Mouse (Mus musculus) lung, embryonic 16.5 days (tissue): ENCODE results near the gene Slc9a5. TPM values are rescaled to one million over a fixed set of nuclear protein-coding genes. Genes with fewer than 3 reads are reported as not detected.

Source experiments
- ATAC-seq: fragments of 200-750 bp; cut with Nextera tagmentation; 2 replicates; pipeline ENCODE4 v1.8.0; 2017; ENCODE audit warnings: low read depth, mild to moderate bottlenecking, moderate library complexity
- H3K27ac ChIP-seq: fragments of 300-500 bp; sonication (generic); 2 replicates; pipeline ENCODE4 v1.5.1; 2014; ENCODE audit warnings: mild to moderate bottlenecking, control low read depth, low read length
- H3K27me3 ChIP-seq: fragments of 300-500 bp; sonication (generic); 2 replicates; pipeline ENCODE4 v1.6.1; 2014; ENCODE audit warnings: low read depth, low read length, mixed read lengths; ENCODE audit not compliant: control insufficient read depth, insufficient read depth
- H3K36me3 ChIP-seq: fragments of 300-500 bp; sonication (generic); 2 replicates; pipeline ENCODE4 v1.6.1; 2014; ENCODE audit warnings: low read length; ENCODE audit not compliant: control insufficient read depth, insufficient read depth
- H3K4me1 ChIP-seq: fragments of 300-500 bp; sonication (generic); replicated peaks from 2 replicates; pipeline ENCODE4 v1.6.1; 2014; ENCODE audit warnings: low read length, mixed read lengths; ENCODE audit not compliant: control insufficient read depth, insufficient read depth
- H3K4me2 ChIP-seq: fragments of 300-500 bp; sonication (generic); 2 replicates; pipeline ENCODE4 v1.6.1; 2014; ENCODE audit warnings: low read depth, low read length, control low read depth
- H3K4me3 ChIP-seq: fragments of 300-500 bp; sonication (generic); 2 replicates; pipeline ENCODE4 v1.5.1; 2014; ENCODE audit warnings: mild to moderate bottlenecking, low read length, control low read depth
- H3K9ac ChIP-seq: fragments of 300-500 bp; sonication (generic); 2 replicates; pipeline ENCODE4 v1.6.1; 2014; ENCODE audit warnings: low read length, control low read depth
- H3K9me3 ChIP-seq: fragments of 300-500 bp; sonication (generic); 2 replicates; pipeline ENCODE4 v1.6.1; 2016; ENCODE audit warnings: low read length; ENCODE audit not compliant: control insufficient read depth
- WGBS: fragments of 180-500 bp; shearing (Covaris S2); extraction: QIAGEN DNeasy Blood & Tissue Kit; methylation state at CpG from one replicate; pipeline ENCODE4 v1.1.7; 2014; 5-methylcytosine and 5-hydroxymethylcytosine counted together
- polyA plus RNA-seq: library from polyadenylated mRNA; unstranded; fragments of >200 nt; fragmentation: Nextera tagmentation; extraction: Ambion mirVana; gene quantifications from 2 replicates; pipeline ENCODE4 v1.2.1, GENCODE M21; 2015

Slc9a5 gene
- polyA plus RNA-seq, 1 experiment from 2014 or later: 6.3 TPM

DNA sequence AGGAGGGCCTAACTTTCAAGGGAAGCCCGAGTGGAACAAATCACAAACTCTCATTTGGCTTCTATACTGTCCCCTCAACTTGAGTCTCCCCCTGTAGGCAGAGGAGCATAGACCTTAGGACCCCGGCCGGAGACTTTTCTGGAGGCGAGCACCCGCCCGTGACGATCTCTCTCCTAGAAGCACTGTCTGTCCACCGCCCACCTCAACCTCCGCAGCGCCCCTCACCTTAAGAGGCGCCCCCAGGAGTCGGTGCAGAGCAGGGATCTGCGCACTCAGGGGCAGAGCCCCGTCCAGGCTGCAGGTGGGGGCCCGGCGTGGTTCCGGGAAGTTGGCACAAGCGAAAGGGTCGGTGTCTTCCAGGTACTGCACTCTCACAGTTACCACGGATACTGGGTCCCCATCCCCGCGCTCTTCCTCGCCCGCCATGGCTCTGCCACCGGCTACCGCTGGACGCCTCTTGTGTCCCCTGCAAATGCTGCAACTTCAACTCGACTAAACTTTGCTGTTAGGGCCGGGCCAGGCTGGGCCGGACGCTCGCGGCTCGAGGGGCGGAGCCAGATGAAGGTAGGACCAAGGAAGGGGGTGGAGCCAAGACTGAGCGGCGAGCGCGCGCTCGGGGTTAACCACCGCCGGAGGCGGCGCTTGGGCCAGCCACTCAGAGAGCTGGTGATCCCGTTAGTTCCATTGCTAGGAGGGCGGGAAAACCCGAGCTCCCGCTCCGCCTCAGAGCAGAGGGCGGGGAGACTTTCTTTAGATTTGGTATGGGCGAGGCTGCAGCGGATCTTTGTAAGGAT is 1.0 kb upstream of the Slc9a5 start, which contains the start of gene Fhod1:
Gene Fhod1, minus strand, starts transcription at position 526 of the 794 bp plus-strand sequence.
- Histone ChIP-seq H3K4me2 (peak within 1 kb of the TSS; percentile 92), H3K27me3 (no peaks in the 10 kb centered on the region; the same call in 1 of the 2 replicates), H3K4me3 (peak within 1 kb of the TSS; percentile 91), H3K9ac (peak within 1 kb of the TSS; percentile 96), H3K9me3 (no peaks in the 10 kb centered on the region), H3K36me3 (0 out of 2 replicates have a peak, but pooled peaks cover 4% of the 10 kb centered on the region), H3K27ac (peak within 1 kb of the TSS; percentile 98), H3K4me1 (peaks cover 31% of the 10 kb centered on the region)
- ATAC-seq: peak; percentile 86
- WGBS: 0% methylated on average over 53 of the region's 53 CpGs

DNA sequence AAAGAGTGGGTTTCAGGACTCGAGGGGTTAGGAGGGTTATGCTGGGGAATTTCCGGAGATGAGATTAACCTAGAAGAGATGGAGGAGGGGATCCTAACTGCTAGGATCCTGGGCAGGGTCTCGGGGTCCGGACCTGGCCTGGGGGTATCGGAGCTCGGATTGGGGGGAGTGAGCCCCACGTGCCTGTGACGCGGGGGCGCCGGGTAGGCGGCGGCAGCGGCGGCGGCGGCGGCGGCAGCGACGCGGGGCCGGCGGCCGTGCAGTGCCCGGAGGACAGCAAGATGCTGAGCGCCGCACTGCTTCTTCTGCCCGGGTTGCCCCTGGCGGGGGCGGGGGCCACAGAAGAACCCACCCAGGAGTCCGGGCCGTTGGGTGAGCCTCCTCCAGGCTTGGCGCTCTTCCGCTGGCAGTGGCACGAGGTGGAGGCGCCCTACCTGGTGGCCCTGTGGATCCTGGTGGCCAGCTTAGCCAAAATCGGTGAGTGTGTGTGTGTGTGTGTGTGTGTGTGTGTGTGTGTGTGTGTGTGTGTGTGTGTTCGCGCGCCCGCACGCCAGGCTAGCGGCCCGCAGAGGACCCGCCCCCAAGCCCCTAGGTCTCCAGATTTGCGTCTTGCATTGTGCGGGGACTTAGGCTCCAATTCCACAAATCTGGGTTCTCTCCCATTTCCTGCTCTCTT is 591 bp downstream of the Slc9a5 start:
- H3K4me3 ChIP-seq: peak overlapping the region; percentile 91
- ATAC-seq: no peak
- peak overlapping the region; percentile 92 for H3K27ac ChIP-seq
- H3K36me3 ChIP-seq: no peaks in the 10 kb centered on the region
- H3K4me1 ChIP-seq: peaks cover 19% of the 10 kb centered on the region
- under 1% methylated on average over 42 of the region's 48 CpGs for WGBS
- H3K9me3 ChIP-seq: no peaks in the 10 kb centered on the region
- H3K4me2 ChIP-seq: peak overlapping the region; percentile 92
- H3K9ac ChIP-seq: peak overlapping the region; percentile 71
- H3K27me3 ChIP-seq: no peaks in the 10 kb centered on the region; the same call in 1 of the 2 replicates

DNA sequence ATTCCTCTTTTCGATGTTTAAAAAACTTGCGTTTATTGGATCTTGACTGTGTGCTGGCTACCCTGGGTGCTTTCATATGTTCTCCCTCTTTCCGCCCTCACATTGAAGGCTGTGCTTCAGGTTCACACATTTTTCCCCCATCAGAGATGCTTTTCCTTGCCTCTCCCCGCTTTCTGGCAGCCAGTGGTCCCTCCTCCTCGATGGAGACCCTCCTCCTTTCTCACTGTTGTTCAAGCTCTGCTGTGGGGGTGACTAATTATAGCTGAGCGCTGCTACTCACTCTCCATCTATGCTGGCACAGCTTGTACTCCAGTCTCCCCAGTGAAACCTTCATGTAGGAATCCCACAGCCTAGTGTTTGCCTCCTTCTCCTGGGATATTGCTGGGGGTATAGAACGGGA is 1.5 kb downstream of the Slc9a5 start:
- 31% methylated on average over 7 of the region's 7 CpGs for WGBS
- Histone ChIP-seq H3K27me3 (no peaks in the 10 kb centered on the region; the same call in 1 of the 2 replicates), H3K9me3 (no peaks in the 10 kb centered on the region), H3K9ac (peak overlapping the region; percentile 25), H3K4me3 (peak overlapping the region; percentile 91), H3K4me1 (peaks cover 10% of the 10 kb centered on the region), H3K27ac (0 out of 2 replicates have a peak overlapping the region, but pooled peaks have one; percentile 3), H3K4me2 (peak overlapping the region; percentile 92), H3K36me3 (no peaks in the 10 kb centered on the region)
- no peak for ATAC-seq

DNA sequence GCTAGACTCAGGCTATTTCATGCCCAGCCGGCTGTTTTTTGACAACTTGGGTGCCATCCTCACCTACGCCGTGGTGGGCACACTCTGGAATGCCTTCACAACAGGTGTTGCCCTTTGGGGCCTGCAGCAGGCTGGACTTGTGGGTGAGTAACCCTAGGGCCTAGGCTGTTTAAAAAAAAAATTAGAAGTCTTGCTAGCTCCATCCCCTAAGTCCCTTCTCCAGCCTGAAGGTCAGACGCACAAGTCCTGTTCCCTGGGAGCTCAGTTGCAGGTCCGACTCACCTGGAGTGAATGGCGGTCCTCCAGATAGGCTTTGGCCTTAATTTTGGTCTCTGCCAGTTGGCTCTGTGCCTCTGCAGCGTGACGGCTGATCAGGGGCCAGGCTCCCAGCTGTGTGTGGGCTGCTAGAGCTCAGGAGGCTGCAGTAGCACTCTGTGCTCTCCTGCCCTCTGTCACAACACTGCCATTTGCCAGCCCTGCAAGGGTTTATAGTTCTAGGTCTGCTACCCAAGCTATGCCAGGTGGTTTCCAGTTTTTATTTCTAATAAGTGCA is 5.0 kb downstream of the Slc9a5 start:
- Histone ChIP-seq H3K4me2 (no peak overlapping the region), H3K27me3 (no peaks in the 10 kb centered on the region; the same call in 1 of the 2 replicates), H3K9me3 (no peaks in the 10 kb centered on the region), H3K4me3 (no peak overlapping the region), H3K9ac (no peak overlapping the region), H3K36me3 (no peaks in the 10 kb centered on the region; the same call in 1 of the 2 replicates), H3K4me1 (peaks cover 3% of the 10 kb centered on the region; the same call in 1 of the 2 replicates), H3K27ac (no peak overlapping the region)
- 67% methylated on average over 8 of the region's 8 CpGs for WGBS
- no peak for ATAC-seq

DNA sequence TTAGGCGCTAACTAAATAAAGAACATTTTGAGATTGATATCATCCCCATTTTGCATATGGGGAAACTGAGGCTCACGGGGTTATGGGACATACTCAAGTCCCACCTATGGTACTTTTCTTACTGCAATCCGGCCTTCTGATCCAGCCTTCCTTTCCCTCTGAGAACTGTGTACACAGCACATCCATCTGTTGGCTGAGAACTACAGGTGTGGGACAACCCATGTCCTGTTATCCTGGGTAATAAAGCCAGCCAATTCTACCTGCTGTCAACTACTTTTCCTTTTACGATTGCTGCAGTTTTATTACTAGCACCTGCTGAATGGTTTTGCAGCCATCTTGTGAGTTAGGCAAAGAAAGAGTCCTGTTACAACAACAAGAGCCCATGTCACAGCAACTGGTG is 5.9 kb downstream of the Slc9a5 start:
- Histone ChIP-seq H3K27me3 (no peaks in the 10 kb centered on the region; the same call in 1 of the 2 replicates), H3K9me3 (no peaks in the 10 kb centered on the region), H3K4me2 (no peak overlapping the region), H3K9ac (no peak overlapping the region), H3K27ac (no peak overlapping the region), H3K4me1 (peaks cover 3% of the 10 kb centered on the region; the same call in 1 of the 2 replicates), H3K36me3 (no peaks in the 10 kb centered on the region; the same call in 1 of the 2 replicates), H3K4me3 (no peak overlapping the region)
- ATAC-seq: no peak
- 90% methylated on average over 4 of the region's 4 CpGs for WGBS

DNA sequence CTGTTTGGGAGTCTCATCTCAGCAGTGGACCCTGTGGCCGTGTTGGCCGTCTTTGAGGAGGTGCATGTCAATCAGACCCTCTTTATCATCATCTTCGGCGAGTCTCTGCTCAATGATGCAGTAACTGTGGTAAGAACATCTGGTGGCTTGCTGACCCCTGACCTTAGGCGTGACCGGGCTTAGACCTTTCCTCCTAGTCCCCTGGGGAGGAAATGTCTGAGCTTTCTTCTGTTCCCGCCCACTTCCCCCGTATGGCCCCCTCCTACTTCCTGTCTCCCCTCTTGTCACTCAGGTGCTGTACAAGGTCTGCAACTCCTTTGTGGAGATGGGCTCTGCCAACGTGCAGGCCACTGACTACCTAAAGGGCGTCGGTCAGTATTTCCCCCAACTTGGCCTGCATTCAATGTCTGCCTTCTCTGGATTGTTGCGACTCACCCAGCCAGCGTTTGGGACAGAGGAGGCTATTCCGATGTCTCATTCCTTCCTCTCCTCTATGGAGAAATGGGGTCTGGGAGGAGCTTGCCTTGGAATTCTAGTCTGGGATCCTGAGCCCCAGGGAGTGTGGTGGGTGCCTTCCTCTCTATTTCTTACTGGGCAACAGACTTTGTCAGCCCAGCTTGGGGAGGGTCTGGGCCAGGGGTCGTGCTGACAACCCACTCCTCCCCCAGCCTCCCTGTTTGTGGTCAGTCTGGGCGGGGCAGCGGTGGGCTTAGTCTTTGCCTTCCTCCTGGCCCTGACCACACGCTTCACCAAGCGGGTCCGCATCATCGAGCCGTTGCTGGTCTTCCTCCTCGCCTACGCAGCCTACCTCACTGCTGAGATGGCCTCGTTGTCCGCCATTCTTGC is 6.8 kb downstream of the Slc9a5 start:
- H3K27ac ChIP-seq: no peak overlapping the region
- no peak overlapping the region for H3K4me3 ChIP-seq
- 68% methylated on average over 26 of the region's 26 CpGs for WGBS
- no peak overlapping the region for H3K9ac ChIP-seq
- H3K27me3 ChIP-seq: no peaks in the 10 kb centered on the region; the same call in 1 of the 2 replicates
- H3K4me2 ChIP-seq: no peak overlapping the region
- no peak for ATAC-seq
- H3K36me3 ChIP-seq: no peaks in the 10 kb centered on the region; the same call in 1 of the 2 replicates
- peaks cover under 1% of the 10 kb centered on the region; the same call in 1 of the 2 replicates for H3K4me1 ChIP-seq
- H3K9me3 ChIP-seq: no peaks in the 10 kb centered on the region

DNA sequence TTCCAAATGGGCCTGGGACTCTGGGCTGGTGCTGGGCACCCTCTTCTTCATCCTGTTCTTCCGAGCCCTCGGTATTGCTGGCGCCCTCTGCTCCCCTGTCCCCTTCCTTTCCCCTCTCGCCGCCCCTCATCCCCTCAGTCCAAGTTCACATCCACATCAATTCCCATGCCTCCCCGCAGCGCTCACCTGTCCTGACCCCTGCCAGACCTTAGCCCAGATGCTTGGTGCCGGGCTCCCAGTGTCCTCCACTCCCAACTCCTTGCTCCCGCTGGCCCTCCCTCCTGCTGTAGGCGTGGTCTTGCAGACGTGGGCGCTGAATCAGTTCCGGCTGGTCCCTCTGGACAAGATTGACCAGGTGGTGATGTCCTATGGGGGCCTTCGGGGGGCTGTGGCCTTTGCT is 8.0 kb downstream of the Slc9a5 start:
- Histone ChIP-seq H3K4me1 (no peaks in the 10 kb centered on the region; the same call in none of the 2 replicates), H3K9me3 (no peaks in the 10 kb centered on the region), H3K36me3 (no peaks in the 10 kb centered on the region; the same call in 1 of the 2 replicates), H3K4me3 (no peak overlapping the region), H3K4me2 (no peak overlapping the region), H3K9ac (no peak overlapping the region), H3K27me3 (no peaks in the 10 kb centered on the region), H3K27ac (no peak overlapping the region)
- no peak for ATAC-seq
- WGBS: 84% methylated on average over 14 of the region's 14 CpGs

DNA sequence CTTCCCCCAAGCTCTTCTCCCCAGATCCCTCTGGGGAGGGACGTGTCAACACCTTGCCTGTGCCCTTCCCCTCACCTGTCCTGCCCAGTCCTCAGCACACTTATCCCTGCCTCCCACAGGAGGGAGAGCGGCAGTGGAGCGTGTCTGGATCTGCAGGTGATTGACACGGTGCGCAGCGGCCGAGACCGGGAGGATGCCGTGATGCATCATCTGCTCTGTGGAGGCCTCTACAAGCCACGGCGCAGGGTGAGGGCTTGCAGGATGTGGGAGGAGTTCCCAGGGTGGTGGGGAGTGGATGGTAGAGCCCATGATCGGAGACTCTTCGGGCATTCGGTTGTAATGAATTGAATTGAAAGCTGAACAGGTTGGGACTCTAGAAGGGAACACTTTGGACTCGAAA is 10.6 kb downstream of the Slc9a5 start:
- H3K36me3 ChIP-seq: no peaks in the 10 kb centered on the region; the same call in 1 of the 2 replicates
- no peaks in the 10 kb centered on the region for H3K27me3 ChIP-seq
- peaks cover 6% of the 10 kb centered on the region for H3K4me1 ChIP-seq
- no peak overlapping the region for H3K27ac ChIP-seq
- H3K9ac ChIP-seq: no peak overlapping the region
- H3K9me3 ChIP-seq: no peaks in the 10 kb centered on the region
- WGBS: 63% methylated on average over 15 of the region's 15 CpGs
- ATAC-seq: no peak
- H3K4me2 ChIP-seq: no peak overlapping the region
- H3K4me3 ChIP-seq: no peak overlapping the region
